Mouse (Mus musculus) liver, embryonic 13.5 days (tissue): ENCODE results near the gene 4930407I10Rik. TPM values are rescaled to one million over a fixed set of nuclear protein-coding genes. Genes with fewer than 3 reads are reported as not detected.

Source experiments
- polyA plus RNA-seq: library from polyadenylated mRNA; unstranded; fragments of >200 nt; fragmentation: Nextera tagmentation; extraction: Ambion mirVana; gene quantifications from 2 replicates; pipeline ENCODE4 v1.2.1, GENCODE M21; 2015

The 4930407I10Rik gene
- polyA plus RNA-seq, 1 experiment from 2014 or later: not detected

Other genes starting within 250 kb of the 4930407I10Rik start
- 9.0 and 11.9 TPM in 2 replicates for gene Tob2, start 200.4 kb upstream of the 4930407I10Rik start, polyA plus RNA-seq
- gene Phf5a, start 187.2 kb upstream of the 4930407I10Rik start, polyA plus RNA-seq: 132 and 139 TPM in 2 replicates
- gene Aco2, start 186.8 kb upstream of the 4930407I10Rik start, polyA plus RNA-seq: 105 and 122 TPM in 2 replicates
- 77.5 and 82.6 TPM in 2 replicates for gene Polr3h, start 132.9 kb upstream of the 4930407I10Rik start, polyA plus RNA-seq
- 1.0 and 1.1 TPM in 2 replicates for gene Csdc2, start 122.4 kb upstream of the 4930407I10Rik start, polyA plus RNA-seq
- gene Pmm1, start 98.2 kb upstream of the 4930407I10Rik start, polyA plus RNA-seq: 24.7 and 25.0 TPM in 2 replicates
- not detected in 2 replicates for gene 1700029P11Rik, start 78.6 kb upstream of the 4930407I10Rik start, polyA plus RNA-seq
- gene Xrcc6, start 71.3 kb upstream of the 4930407I10Rik start, polyA plus RNA-seq: 77.5 and 87.7 TPM in 2 replicates
- gene Desi1, start 25.3 kb upstream of the 4930407I10Rik start, polyA plus RNA-seq: 12.8 and 13.7 TPM in 2 replicates
- 224 and 231 TPM in 2 replicates for gene Snu13, start 11.6 kb upstream of the 4930407I10Rik start, polyA plus RNA-seq
- gene Mei1, start 10.8 kb downstream of the 4930407I10Rik start, polyA plus RNA-seq: not detected in 2 replicates
- gene Ccdc134, start 68.8 kb downstream of the 4930407I10Rik start, polyA plus RNA-seq: 8.2 and 9.9 TPM in 2 replicates
- gene Srebf2, start 88.0 kb downstream of the 4930407I10Rik start, polyA plus RNA-seq: 64.2 and 70.2 TPM in 2 replicates
- gene Shisa8, start 153.7 kb downstream of the 4930407I10Rik start, polyA plus RNA-seq: 0.08 and 0.10 TPM in 2 replicates
- 0.38 and 0.87 TPM in 2 replicates for gene Tnfrsf13c, start 165.2 kb downstream of the 4930407I10Rik start, polyA plus RNA-seq
- 41.7 and 45.6 TPM in 2 replicates for gene Cenpm, start 185.6 kb downstream of the 4930407I10Rik start, polyA plus RNA-seq
- gene 1500009C09Rik, start 193.2 kb downstream of the 4930407I10Rik start, polyA plus RNA-seq: not detected in 2 replicates
- 0.36 and 0.84 TPM in 2 replicates for gene Sept3, start 215.7 kb downstream of the 4930407I10Rik start, polyA plus RNA-seq
- gene Wbp2nl, start 239.8 kb downstream of the 4930407I10Rik start, polyA plus RNA-seq: 0.12 and 0.20 TPM in 2 replicates